Mouse (Mus musculus) thymus, postnatal 10 days (tissue): ENCODE measurements around the gene Cdhr2.
A peak's percentile ranks its signal among the peaks of the same experiment; 100 is the strongest.

Experiments
- DNase-seq, 2 experiments: peaks; one replicate each; pipeline ENCODE4 v3.0.0; 2021; ENCODE audit warnings: low spot score in 2 of 2

Gene Cdhr2

GRCm38 (mm10) chr13:54752656-54753055 is 51.4 kb downstream of the Cdhr2 start:
- no peak for DNase-seq

- DNase-seq: no peak
Measured at GRCm38 (mm10) chr13:54753733-54754132, 52.5 kb downstream of the Cdhr2 start.

GRCm38 (mm10) chr13:54754169-54755080 is 53.2 kb downstream of the Cdhr2 start:
- no peak for DNase-seq

GRCm38 (mm10) chr13:54755201-54755830 is 54.1 kb downstream of the Cdhr2 start:
- no peak for DNase-seq

- DNase-seq: no peak
Measured at GRCm38 (mm10) chr13:54756156-54756712, 55.0 kb downstream of the Cdhr2 start.

GRCm38 (mm10) chr13:54757093-54757830 is 56.0 kb downstream of the Cdhr2 start:
- DNase-seq: no peak

GRCm38 (mm10) chr13:54758045-54758755 is 56.9 kb downstream of the Cdhr2 start:
- DNase-seq: peak in 1 of 2 experiments; percentile 35

- no peak for DNase-seq
Measured at GRCm38 (mm10) chr13:54758756-54759470, 57.7 kb downstream of the Cdhr2 start.

GRCm38 (mm10) chr13:54759496-54759895 is 58.2 kb downstream of the Cdhr2 start:
- DNase-seq: no peak

GRCm38 (mm10) chr13:54760164-54760795 is 59.0 kb downstream of the Cdhr2 start:
- no peak for DNase-seq

GRCm38 (mm10) chr13:54760906-54761305 is 59.6 kb downstream of the Cdhr2 start:
- DNase-seq: no peak

- no peak for DNase-seq
Measured at GRCm38 (mm10) chr13:54765281-54766191, 64.3 kb downstream of the Cdhr2 start.

- DNase-seq: peak; percentile 31 to 72
Measured at GRCm38 (mm10) chr13:54766192-54766768, 65.0 kb downstream of the Cdhr2 start, which contains the start of gene Sncb. TSS of gene Sncb (minus strand) at chr13:54766595.

- no peak for DNase-seq
Measured at GRCm38 (mm10) chr13:54767012-54767411, 65.8 kb downstream of the Cdhr2 start.

GRCm38 (mm10) chr13:54780592-54780991 is 79.3 kb downstream of the Cdhr2 start:
- no peak for DNase-seq

GRCm38 (mm10) chr13:54781086-54781485 is 79.8 kb downstream of the Cdhr2 start:
- DNase-seq: no peak

GRCm38 (mm10) chr13:54783235-54783634 is 82.0 kb downstream of the Cdhr2 start:
- no peak for DNase-seq

GRCm38 (mm10) chr13:54783698-54784097 is 82.4 kb downstream of the Cdhr2 start, which contains the start of gene Eif4e1b:
TSS of gene Eif4e1b (plus strand) at chr13:54783998.
- no peak for DNase-seq
